Mouse (Mus musculus) kidney, embryonic 16.5 days (tissue): ENCODE measurements around the gene Vmn1r25. TPM values are rescaled to one million over a fixed set of nuclear protein-coding genes. Genes with fewer than 3 reads are reported as not detected.
"Not testable (repeated sequence)": the region's sequence is repeated elsewhere in the genome, so short reads cannot be mapped to it uniquely, and the experiment has no call there.

Experiments used
- ATAC-seq: fragments of 200-750 bp; cut with Nextera tagmentation; 2 replicates; pipeline ENCODE4 v1.8.0; 2017; ENCODE audit warnings: moderate TSS enrichment; ENCODE audit not compliant: low FRiP score, low TSS enrichment
- H3K27ac ChIP-seq: fragments of 300-500 bp; sonication (generic); 2 replicates; pipeline ENCODE4 v1.5.1; 2014; ENCODE audit warnings: low read length
- H3K27me3 ChIP-seq: fragments of 300-500 bp; sonication (generic); 2 replicates; pipeline ENCODE4 v1.6.1; 2014; ENCODE audit warnings: low read length, control low read depth, mixed read lengths; ENCODE audit not compliant: insufficient read depth
- H3K36me3 ChIP-seq: fragments of 300-500 bp; sonication (generic); 2 replicates; pipeline ENCODE4 v1.6.1; 2014; ENCODE audit warnings: low read length, control low read depth, mixed read lengths; ENCODE audit not compliant: insufficient read depth
- H3K4me1 ChIP-seq: fragments of 300-500 bp; sonication (generic); 2 replicates; pipeline ENCODE4 v1.6.1; 2014; ENCODE audit warnings: low read length, control low read depth, mixed read lengths; ENCODE audit not compliant: insufficient read depth
- H3K4me2 ChIP-seq: fragments of 300-500 bp; sonication (generic); replicated peaks from 2 replicates; pipeline ENCODE4 v1.6.1; 2014; ENCODE audit warnings: low read depth, low read length
- H3K4me3 ChIP-seq: fragments of 300-500 bp; sonication (generic); 2 replicates; pipeline ENCODE4 v1.5.1; 2014; ENCODE audit warnings: mild to moderate bottlenecking, low read length
- H3K9ac ChIP-seq: fragments of 300-500 bp; sonication (generic); replicated peaks from 2 replicates; pipeline ENCODE4 v1.6.1; 2014; ENCODE audit warnings: low read length
- H3K9me3 ChIP-seq: fragments of 300-500 bp; sonication (generic); 2 replicates; pipeline ENCODE4 v1.6.1; 2016; ENCODE audit warnings: low read length, control low read depth
- WGBS: fragments of 180-500 bp; shearing (Covaris S2); extraction: QIAGEN DNeasy Blood & Tissue Kit; methylation state at CpG from one replicate; pipeline ENCODE4 v1.1.7; 2014; 5-methylcytosine and 5-hydroxymethylcytosine counted together
- polyA plus RNA-seq: library from polyadenylated mRNA; unstranded; fragments of >200 nt; fragmentation: Nextera tagmentation; extraction: Ambion mirVana; gene quantifications from 2 replicates; pipeline ENCODE4 v1.2.1, GENCODE M21; 2015

Vmn1r25 gene
- not detected in 2 replicates for polyA plus RNA-seq

- Histone ChIP-seq H3K27ac (no peak within 1 kb of the TSS), H3K4me1 (no peaks in the 10 kb centered on the region), H3K9ac (no peak within 1 kb of the TSS), H3K4me3 (no peak within 1 kb of the TSS), H3K4me2 (no peak within 1 kb of the TSS), H3K27me3 (no peaks in the 10 kb centered on the region), H3K9me3 (no peaks in the 10 kb centered on the region), H3K36me3 (no peaks in the 10 kb centered on the region)
- 72% methylated on average over 3 of the region's 3 CpGs for WGBS
- no peak for ATAC-seq
These were observed at the start of gene Vmn1r25 for GRCm38 (mm10) chr6:57980710-57981109. TSS of gene Vmn1r25 (minus strand) at chr6:57980810.

DNA sequence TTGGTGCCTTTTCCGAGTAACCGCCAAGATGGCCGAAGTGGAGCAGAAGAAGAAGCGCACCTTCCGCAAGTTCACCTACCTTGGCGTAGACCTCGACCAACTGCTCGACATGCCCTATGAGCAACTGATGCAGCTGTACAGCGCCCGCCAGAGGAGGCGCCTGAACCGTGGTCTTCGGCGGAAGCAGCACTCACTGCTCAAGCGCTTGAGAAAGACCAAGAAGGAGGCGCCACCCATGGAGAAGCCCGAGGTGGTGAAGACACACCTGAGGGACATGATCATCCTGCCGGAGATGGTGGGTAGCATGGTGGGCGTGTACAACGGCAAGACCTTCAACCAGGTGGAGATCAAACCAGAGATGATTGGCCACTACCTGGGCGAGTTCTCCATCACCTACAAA lies 36.9 kb upstream of the Vmn1r25 start:
- not testable (repeated sequence) for H3K4me2 ChIP-seq, H3K9me3 ChIP-seq, H3K4me3 ChIP-seq, ATAC-seq, H3K27ac ChIP-seq, H3K27me3 ChIP-seq, H3K9ac ChIP-seq, H3K36me3 ChIP-seq, H3K4me1 ChIP-seq
- WGBS, result 96% methylated on average over 21 of the region's 21 CpGs

DNA sequence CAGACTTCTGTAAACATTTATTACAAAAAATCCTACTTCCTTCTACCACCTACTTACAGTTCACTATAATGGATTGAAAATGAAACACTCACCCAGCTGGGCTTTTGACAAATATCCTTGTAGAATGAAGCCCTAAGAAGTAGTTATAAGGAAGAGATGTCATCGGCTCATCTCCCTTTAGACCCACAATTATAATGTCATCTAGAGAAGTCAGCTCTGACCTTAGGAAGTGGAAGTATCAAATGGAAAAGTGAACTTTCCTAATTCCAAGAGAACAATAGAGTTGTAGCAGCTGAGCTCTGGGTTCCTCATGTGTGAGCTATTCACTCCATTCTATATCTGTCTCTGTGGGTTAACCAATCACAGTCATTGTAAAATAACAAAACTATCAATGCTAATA lies 34.4 kb upstream of the Vmn1r25 start, which contains the start of gene Vmn1r26:
Vmn1r26 (minus strand) TSS at position 101 of the 400 bp plus-strand sequence.
- Histone ChIP-seq H3K4me1 (no peaks in the 10 kb centered on the region), H3K4me3 (no peak within 1 kb of the TSS), H3K4me2 (no peak within 1 kb of the TSS), H3K27me3 (no peaks in the 10 kb centered on the region), H3K9me3 (no peaks in the 10 kb centered on the region), H3K36me3 (no peaks in the 10 kb centered on the region), H3K27ac (no peak within 1 kb of the TSS), H3K9ac (no peak within 1 kb of the TSS)
- WGBS, result 94% methylated on average over 1 of the region's 1 CpGs
- no peak for ATAC-seq

- H3K36me3 ChIP-seq, H3K27ac ChIP-seq, H3K9ac ChIP-seq, H3K9me3 ChIP-seq, H3K4me2 ChIP-seq, ATAC-seq, H3K4me3 ChIP-seq, H3K27me3 ChIP-seq, H3K4me1 ChIP-seq: not testable (repeated sequence)
- 84% methylated on average over 1 of the region's 1 CpGs for WGBS
These were observed 19.2 kb downstream of the Vmn1r25 start, which contains the start of gene Vmn1r24 for GRCm38 (mm10) chr6:57961403-57961802. TSS of gene Vmn1r24 (minus strand) at chr6:57961503.

Other genes starting within 250 kb of the Vmn1r25 start
- 45.6 and 45.7 TPM in 2 replicates for gene Vopp1, start 155.7 kb downstream of the Vmn1r25 start, polyA plus RNA-seq
- gene Vmn1r21, start 130.5 kb downstream of the Vmn1r25 start, polyA plus RNA-seq, result not detected in 2 replicates
- not detected in 2 replicates for gene Vmn1r22, start 72.8 kb downstream of the Vmn1r25 start, polyA plus RNA-seq
- not detected in 2 replicates for gene Vmn1r23, start 54.0 kb downstream of the Vmn1r25 start, polyA plus RNA-seq
- not detected in 2 replicates for gene Vmn1r24, start 19.3 kb downstream of the Vmn1r25 start, polyA plus RNA-seq
- gene Vmn1r26, start 34.3 kb upstream of the Vmn1r25 start, polyA plus RNA-seq, result not detected in 2 replicates
- gene Vmn1r27, start 238.0 kb upstream of the Vmn1r25 start, polyA plus RNA-seq, result not detected in 2 replicates